Mouse (Mus musculus) layer of hippocampus, adult 2 months (tissue): ENCODE results near the gene Sema5a. TPM values are rescaled to one million over a fixed set of nuclear protein-coding genes. Genes with fewer than 3 reads are reported as not detected.
A peak's percentile ranks its signal among the peaks of the same experiment; 100 is the strongest.

Source experiments
- DNase-seq, 2 experiments: peaks; one replicate each; pipeline ENCODE4 v3.0.0; 2022; ENCODE audit warnings: low spot score in 2 of 2
- H3K27ac ChIP-seq: fragments of 200-600 bp; 2 replicates; pipeline ENCODE4 v1.8.1; 2022
- H3K4me3 ChIP-seq: fragments of 200-600 bp; 2 replicates; pipeline ENCODE4 v1.8.1; 2022; ENCODE audit warnings: mild to moderate bottlenecking
- CTCF ChIP-seq: fragments of 200-600 bp; conservative IDR thresholded peaks from 2 replicates; pipeline ENCODE4 v1.8.1; 2022; ENCODE audit warnings: antibody characterized with exemption, mild to moderate bottlenecking, moderate library complexity
- total RNA-seq, 2 experiments: library from RNA; stranded (reverse); gene quantifications; 2 replicates each; pipeline ENCODE4 v1.2.3; 2021

Gene Sema5a
- total RNA-seq, 2 experiments from 2014 or later = 90.1 to 98.1 TPM

DNA sequence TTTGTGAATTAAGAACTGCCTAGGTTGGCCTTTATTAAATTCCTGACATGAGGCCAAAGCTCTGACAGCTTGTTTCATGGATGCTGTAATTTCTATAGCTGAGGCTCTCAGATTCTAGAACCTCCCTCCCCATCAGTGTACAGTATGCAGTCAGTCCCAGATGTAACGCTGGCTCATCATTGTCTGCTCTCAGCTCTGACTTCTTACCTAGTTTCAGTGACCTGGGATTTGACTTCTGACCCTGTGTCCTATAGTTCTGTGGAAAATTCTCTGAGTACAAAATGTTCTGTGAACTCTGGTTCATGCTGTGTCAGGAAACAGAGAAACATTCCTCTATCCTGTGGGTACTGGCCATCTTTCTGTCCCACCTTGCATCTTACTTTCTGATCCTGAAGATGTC lies 346.0 kb downstream of the Sema5a start:
- DNase-seq = no peak
- TF ChIP-seq CTCF = no peak
- H3K27ac ChIP-seq = no peak overlapping the region

DNA sequence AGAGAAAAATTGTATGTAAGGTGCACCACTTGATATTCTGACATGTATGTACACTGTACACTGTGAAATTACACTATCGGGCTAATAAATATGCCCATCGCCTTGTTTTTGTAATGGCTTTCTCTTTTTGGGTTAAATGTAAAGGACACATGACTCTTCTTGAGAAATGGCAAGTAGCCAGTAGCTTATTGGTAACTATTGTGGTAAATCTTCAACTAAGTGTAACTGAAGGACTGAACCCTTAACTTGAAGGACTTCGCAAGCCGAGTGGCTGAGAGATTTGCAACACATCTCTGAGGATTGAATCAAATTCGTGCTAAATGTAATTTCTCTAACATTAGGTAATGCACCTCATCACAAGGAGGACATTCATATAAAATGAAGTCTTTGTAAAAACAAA lies 349.1 kb downstream of the Sema5a start:
- Histone ChIP-seq H3K27ac (no peak overlapping the region), H3K4me3 (no peak overlapping the region)
- DNase-seq = no peak
- no peak for TF ChIP-seq CTCF

More for the DNA sequence above, 346.0 kb downstream of the Sema5a start:
- no peak overlapping the region for H3K4me3 ChIP-seq

DNA sequence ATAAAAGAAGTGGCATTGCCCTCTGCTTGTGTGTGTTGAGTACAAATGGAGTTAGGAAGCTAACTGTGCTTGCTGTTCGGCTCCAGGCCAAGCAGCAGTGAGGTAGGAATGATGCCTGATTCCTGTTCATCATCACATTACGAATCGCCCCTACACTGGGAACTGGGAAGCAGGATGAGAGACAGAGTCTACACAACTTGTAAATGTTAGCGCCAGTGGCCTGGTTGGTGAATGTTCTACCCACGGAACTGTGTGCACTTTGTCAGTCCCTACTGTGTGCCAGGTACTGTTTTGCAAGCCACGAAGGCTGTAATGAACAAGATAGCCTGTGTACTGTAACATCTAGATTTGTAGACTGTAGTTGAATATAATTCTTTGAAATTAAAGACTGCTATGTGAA lies 352.0 kb downstream of the Sema5a start:
- peak overlapping the region; percentile 79 for H3K27ac ChIP-seq
- no peak for DNase-seq
- TF ChIP-seq CTCF = no peak
- H3K4me3 ChIP-seq = no peak overlapping the region

DNA sequence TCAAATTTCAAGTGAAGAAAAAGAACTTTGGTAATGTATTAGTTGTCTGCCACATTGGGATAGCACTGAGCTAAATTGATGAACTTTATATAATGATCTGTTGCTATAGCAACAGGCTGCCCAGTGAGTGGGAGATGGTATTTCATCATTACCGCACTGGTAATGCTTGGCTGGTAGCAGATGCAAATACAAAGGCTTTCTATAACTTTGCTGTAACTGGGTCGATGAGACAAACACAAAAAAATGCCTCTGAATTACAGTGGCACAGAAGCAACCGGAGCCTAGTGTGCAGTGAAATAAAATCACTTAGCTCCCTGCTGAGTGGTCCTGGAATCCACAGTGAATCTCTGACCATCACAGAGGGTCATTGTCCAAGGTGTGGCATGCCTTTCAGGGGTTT lies 352.6 kb downstream of the Sema5a start:
- peak in 1 of 2 experiments; percentile 46 for DNase-seq
- no peak overlapping the region for H3K4me3 ChIP-seq
- no peak for TF ChIP-seq CTCF

DNA sequence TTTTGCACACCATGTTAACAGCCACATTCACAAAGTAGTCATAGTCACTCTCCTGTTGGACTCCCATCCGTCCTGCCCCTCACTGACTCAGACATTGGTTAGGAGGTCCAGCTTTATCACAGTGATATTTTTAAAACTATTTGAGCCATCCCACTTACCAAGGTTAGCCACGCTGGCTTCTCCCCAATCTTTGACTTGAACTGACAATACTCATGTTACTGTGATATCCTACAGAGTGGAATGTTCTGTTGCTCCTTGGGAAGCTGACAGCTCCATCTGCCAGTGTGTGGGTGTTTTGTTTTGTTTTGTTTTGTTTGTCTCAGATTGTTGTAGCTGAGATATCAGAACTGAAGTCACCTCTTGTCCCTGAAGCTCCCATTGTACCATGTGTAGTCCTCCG lies 362.6 kb downstream of the Sema5a start:
- TF ChIP-seq CTCF = no peak
- no peak overlapping the region for H3K27ac ChIP-seq
- no peak overlapping the region for H3K4me3 ChIP-seq
- DNase-seq = no peak

More for the DNA sequence above, 352.6 kb downstream of the Sema5a start:
- H3K27ac ChIP-seq = peak overlapping the region; percentile 79

DNA sequence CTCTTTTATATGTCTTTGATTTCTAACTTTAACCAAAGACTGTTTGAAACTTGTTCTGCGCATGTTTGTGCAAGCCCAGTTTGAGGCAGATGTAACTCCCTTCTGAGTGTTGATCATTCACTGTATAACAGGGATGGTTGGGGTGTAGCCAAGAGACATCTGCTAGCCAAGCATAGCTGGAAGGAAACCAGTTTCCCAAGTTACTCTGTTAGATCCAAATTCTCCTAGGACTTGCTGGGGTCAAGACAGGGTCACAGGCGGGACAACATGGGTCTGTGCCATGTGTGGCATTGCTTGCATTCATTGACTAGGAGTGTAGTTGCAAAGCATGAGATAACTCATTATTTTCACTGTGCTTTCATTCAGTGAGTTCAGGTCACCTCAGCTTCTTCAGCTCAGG lies 366.2 kb downstream of the Sema5a start:
- DNase-seq = no peak
- H3K27ac ChIP-seq = no peak overlapping the region
- no peak for TF ChIP-seq CTCF
- H3K4me3 ChIP-seq = no peak overlapping the region

DNA sequence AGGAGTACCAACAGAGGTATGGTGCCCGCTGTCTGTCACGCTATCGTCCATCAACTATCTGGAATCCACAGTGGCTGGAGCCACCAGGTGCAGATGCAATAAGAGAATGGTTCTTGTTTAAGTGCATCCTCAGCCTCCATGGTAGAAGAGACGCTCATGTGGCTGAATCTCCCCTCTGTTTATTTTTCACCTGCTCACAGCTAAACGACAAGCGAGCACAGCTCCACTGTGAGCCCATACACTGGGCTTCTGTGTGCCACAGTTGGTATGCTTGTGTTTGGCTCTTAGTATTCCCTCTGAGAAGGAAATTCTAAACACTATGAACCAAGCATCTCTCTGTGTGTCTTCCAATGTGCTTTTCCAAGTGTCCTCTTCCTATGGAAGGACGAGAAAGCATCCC lies 366.6 kb downstream of the Sema5a start:
- DNase-seq = no peak
- no peak overlapping the region for H3K27ac ChIP-seq
- no peak overlapping the region for H3K4me3 ChIP-seq
- TF ChIP-seq CTCF = no peak

DNA sequence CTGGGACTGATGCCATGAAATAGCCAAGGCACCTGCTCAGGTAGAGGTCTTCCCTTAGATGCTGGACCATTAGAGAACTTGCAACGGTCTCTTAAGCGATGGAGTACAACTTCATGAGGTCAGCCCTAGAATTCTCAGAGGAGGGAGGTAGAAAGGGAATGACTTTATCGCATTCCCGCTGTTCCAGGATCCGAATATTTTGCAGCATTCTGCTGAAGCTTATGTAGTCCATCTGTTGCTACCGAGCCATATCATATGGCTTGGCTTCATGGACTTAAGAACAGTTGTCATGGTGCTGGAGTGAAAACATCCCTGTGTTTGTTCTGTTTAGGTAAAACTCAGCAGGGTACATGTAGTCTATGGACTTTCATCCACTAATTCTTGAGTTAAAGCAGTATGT lies 369.1 kb downstream of the Sema5a start:
- H3K4me3 ChIP-seq = no peak overlapping the region
- no peak for TF ChIP-seq CTCF
- DNase-seq = peak in 1 of 2 experiments; percentile 22
- H3K27ac ChIP-seq = no peak overlapping the region

DNA sequence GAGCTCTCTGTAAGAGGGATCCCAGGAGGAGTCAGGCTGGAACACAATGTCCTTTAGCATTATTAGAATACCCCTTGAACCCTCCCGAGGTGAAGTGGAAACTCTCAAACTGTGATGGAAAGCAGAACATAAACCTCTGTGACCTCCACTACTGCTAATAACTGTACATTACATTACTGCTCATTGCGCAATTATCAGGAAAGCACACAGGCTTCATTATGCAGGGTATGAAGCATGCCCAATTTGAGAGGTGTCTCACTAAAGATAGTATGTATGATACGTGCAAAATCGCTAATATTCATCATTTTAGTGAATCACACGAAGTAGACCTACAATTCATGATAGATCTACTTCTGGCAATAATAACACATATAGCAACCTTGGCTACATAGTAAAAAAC lies 371.2 kb downstream of the Sema5a start:
- no peak for TF ChIP-seq CTCF

DNA sequence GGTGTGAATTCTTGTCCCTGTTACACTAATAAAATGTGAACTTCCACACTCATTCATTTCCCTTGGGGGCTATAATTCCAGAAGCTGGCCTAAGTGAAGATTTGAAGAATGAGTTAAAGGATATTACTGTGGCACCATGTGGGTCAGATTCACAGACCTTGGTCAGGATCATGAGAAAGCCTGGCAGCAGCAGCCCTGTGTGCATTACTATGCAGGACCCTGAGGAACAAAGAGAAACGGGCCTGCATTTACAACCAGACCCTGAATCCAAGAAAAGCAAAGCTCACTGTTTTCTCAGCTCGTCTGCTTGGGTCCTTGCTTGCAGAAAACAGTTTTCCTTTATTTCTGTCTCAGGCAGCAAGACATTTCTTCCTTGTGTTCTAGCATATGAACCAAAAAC lies 374.6 kb downstream of the Sema5a start:
- no peak for DNase-seq
- Histone ChIP-seq H3K27ac (no peak overlapping the region), H3K4me3 (no peak overlapping the region)
- no peak for TF ChIP-seq CTCF

More for the DNA sequence above, 371.2 kb downstream of the Sema5a start:
- H3K4me3 ChIP-seq = no peak overlapping the region
- H3K27ac ChIP-seq = no peak overlapping the region
- DNase-seq = no peak

DNA sequence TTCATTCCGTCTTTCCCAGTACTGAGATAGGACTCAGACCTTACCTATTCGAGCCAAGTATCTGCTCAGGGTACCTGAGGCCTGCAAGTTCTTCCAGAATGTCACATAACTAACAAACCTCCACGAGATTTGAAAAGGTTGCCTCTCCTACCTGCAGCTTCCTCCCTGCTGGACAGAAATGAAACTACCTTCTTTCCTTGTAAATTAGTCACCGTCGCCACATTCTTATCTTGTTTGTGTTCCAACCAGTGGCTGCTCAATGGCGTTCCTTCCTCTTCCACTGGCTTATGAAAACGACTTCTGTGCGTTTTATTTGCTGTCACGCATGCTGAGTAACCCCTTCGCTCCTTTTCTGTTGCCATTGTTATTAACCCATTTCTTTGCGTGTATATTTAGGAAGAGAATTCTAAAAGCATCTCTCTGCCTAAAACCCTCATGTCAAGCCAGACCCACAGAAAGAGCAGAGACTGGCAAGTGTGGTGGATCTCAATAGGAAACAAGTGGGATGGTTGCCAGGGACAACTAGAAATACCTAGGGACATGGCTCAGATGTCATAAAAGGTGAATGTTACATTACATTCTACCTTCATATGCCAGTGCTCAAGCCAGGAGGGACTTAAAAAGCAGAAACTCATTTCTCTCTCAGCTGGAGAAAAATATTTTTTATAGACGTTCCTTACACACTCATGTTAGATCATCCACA lies 378.6 kb downstream of the Sema5a start:
- TF ChIP-seq CTCF = no peak

DNA sequence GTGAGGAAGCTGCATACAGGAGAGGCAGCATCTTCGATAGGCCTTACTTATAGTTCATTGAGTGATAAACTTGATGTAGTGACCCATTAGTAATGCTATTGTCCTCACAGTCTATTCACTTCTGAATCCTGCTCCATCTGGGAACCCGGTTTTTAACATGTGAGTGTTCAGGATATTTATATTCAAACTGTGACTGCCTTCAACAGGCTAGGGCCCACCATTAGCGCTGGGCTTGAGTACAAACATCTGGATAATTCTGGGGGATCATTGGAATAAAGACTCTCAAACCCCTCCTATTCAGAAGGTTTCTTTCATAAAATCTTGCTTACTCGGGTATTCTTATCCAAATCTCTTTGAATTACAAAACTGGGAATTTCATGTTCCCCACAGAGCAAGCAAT lies 379.5 kb downstream of the Sema5a start:
- no peak for DNase-seq
- no peak overlapping the region for H3K4me3 ChIP-seq
- no peak overlapping the region for H3K27ac ChIP-seq
- TF ChIP-seq CTCF = no peak

More for the DNA sequence above, 378.6 kb downstream of the Sema5a start:
- no peak for DNase-seq
- H3K4me3 ChIP-seq = no peak overlapping the region
- no peak overlapping the region for H3K27ac ChIP-seq

DNA sequence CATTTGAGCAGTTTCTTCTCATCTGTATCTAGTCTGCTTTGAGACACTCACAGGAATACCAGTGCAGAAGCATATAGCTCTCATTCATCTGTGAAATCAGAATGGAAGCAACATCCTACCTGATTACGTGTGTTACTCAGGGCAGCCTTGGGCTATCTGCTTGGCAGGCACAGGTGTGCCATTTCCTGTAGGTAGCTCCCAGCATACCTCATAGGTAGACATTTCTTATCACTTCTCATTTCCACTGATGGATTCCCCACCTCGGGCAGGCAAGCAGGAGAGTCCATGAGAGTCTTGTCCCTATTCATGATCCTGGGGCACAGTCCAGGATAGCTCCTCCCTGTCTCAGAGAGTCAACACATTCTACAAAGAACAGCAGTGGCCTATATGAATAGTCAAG lies 381.4 kb downstream of the Sema5a start:
- no peak overlapping the region for H3K27ac ChIP-seq
- DNase-seq = no peak
- no peak for TF ChIP-seq CTCF
- no peak overlapping the region for H3K4me3 ChIP-seq

DNA sequence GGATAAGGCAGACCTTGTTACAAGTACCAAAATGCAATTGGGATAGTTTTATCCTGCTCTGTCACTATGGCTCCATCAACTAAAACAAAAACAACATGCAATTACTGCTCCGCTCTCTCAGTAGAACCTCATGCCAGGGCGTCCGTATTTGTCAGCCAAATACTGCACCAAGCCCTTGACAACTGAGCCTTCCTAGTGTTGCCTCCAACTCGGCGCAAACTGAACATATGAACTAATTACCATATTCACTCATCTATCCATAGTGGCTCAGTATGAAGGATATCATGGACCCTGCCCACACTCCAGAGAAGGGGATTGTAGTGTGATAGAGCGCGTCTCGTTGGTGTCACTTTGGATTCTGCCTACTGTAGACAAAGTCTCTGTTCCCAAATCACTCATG lies 389.1 kb downstream of the Sema5a start:
- no peak overlapping the region for H3K27ac ChIP-seq
- no peak for DNase-seq
- TF ChIP-seq CTCF = no peak
- no peak overlapping the region for H3K4me3 ChIP-seq

DNA sequence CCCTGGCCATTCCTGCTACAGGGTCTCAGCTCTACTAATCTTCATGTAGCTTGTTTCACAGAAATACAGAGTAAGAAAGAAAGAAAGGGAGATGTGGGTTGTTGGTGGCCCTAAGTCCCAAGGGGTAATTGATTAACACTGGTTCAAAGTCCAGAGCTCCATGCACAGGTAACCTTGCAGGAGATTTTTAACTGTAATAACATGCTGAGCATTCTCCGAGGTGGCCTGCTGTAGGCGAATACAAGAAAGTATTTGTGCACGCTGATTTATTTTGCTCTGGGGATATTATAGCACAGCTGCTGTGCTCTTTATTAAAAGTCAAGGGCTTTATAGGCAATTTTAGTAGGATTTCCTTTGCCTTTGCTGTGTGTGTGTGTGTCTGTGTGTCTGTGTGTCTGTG lies 393.3 kb downstream of the Sema5a start:
- no peak for TF ChIP-seq CTCF
- no peak overlapping the region for H3K27ac ChIP-seq
- H3K4me3 ChIP-seq = no peak overlapping the region
- no peak for DNase-seq
